Mouse (Mus musculus): Measurements from ENCODE around the gene Wdr45b.
A peak's percentile ranks its signal among the peaks of the same experiment; 100 is the strongest.
"Not testable (repeated sequence)": the region's sequence is repeated elsewhere in the genome, so short reads cannot be mapped to it uniquely, and the experiment has no call there.

The Wdr45b gene

GRCm38 (mm10) chr11:121354091-121354707 lies at the start of gene Wdr45b:
Gene Wdr45b, minus strand, starts transcription at chr11:121354445.
- peak; percentile 96 for DNase-seq

- DNase-seq = no peak
Observed at GRCm38 (mm10) chr11:121392405-121392804, 38.2 kb upstream of the Wdr45b start.

- DNase-seq = no peak
Observed at GRCm38 (mm10) chr11:121390793-121391192, 36.5 kb upstream of the Wdr45b start.

- no peak for DNase-seq
Observed at GRCm38 (mm10) chr11:121388554-121388945, 34.3 kb upstream of the Wdr45b start.

GRCm38 (mm10) chr11:121387750-121388553 lies 33.7 kb upstream of the Wdr45b start, which contains the start of gene Rab40b:
Gene Rab40b, minus strand, starts transcription at chr11:121388251.
- peak; percentile 54 for DNase-seq

GRCm38 (mm10) chr11:121380294-121380693 lies 26.0 kb upstream of the Wdr45b start:
- no peak for DNase-seq

- DNase-seq = no peak
Observed at GRCm38 (mm10) chr11:121378644-121379043, 24.4 kb upstream of the Wdr45b start.

- no peak for DNase-seq
Observed at GRCm38 (mm10) chr11:121373305-121373704, 19.1 kb upstream of the Wdr45b start.

GRCm38 (mm10) chr11:121370337-121370994 lies 16.2 kb upstream of the Wdr45b start:
- no peak for DNase-seq

GRCm38 (mm10) chr11:121369622-121370021 lies 15.4 kb upstream of the Wdr45b start:
- DNase-seq = peak; percentile 51

- no peak for DNase-seq
Observed at GRCm38 (mm10) chr11:121368731-121369130, 14.5 kb upstream of the Wdr45b start.

- DNase-seq = no peak
Observed at GRCm38 (mm10) chr11:121367170-121367707, 13.0 kb upstream of the Wdr45b start.

- peak; percentile 38 for DNase-seq
Observed at GRCm38 (mm10) chr11:121362212-121362611, 8.0 kb upstream of the Wdr45b start.

- peak; percentile 50 for DNase-seq
Observed at GRCm38 (mm10) chr11:121353326-121354090, 737 bp downstream of the Wdr45b start.

GRCm38 (mm10) chr11:121348727-121349126 lies 5.5 kb downstream of the Wdr45b start:
- not testable (repeated sequence) for DNase-seq

- DNase-seq = no peak
Observed at GRCm38 (mm10) chr11:121348166-121348565, 6.1 kb downstream of the Wdr45b start.

- DNase-seq = no peak
Observed at GRCm38 (mm10) chr11:121347036-121347435, 7.2 kb downstream of the Wdr45b start.

GRCm38 (mm10) chr11:121342423-121342822 lies 11.8 kb downstream of the Wdr45b start:
- DNase-seq = not testable (repeated sequence)

GRCm38 (mm10) chr11:121340287-121340686 lies 14.0 kb downstream of the Wdr45b start:
- no peak for DNase-seq

GRCm38 (mm10) chr11:121339647-121340046 lies 14.6 kb downstream of the Wdr45b start:
- DNase-seq = no peak

- no peak for DNase-seq
Observed at GRCm38 (mm10) chr11:121331641-121332040, 22.6 kb downstream of the Wdr45b start.

GRCm38 (mm10) chr11:121328619-121329018 lies 25.6 kb downstream of the Wdr45b start:
- DNase-seq = no peak

GRCm38 (mm10) chr11:121328206-121328605 lies 26.0 kb downstream of the Wdr45b start:
- DNase-seq = no peak

Measured in thymus, postnatal 25 days (tissue).